Mouse (Mus musculus) megakaryocyte, embryonic 14.5 days (primary cell): ENCODE results near the gene Gnas.

Source experiments
- FLI1 ChIP-seq: IDR thresholded peaks from 2 replicates; pipeline ENCODE4 v1.6.1; 2012; ENCODE audit warnings: low read length, inconsistent platforms, mixed read lengths
- GATA1 ChIP-seq: IDR thresholded peaks from 3 replicates; pipeline ENCODE4 v1.6.1; 2012; ENCODE audit warnings: mixed read lengths, low read length, inconsistent platforms, borderline replicate concordance

DNA sequence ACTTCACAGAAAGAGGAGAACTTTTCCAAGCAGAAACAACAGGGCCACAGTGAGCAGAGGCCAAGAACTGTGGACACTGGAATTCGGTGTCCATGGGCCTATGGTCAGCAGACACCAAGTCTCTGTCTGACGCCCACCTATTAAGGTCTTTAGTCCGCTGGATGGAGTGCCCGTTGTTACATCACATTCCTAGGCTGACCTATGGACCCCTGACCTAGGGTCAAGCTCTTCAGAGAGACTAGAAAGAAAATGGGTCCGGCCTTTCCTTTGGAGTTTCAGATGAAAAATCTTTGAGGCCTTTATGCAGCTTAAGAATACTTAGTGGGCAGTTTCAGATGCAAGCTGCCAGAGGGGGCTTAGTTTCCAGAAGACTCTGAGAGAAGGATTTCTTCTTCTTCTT, 21.5 kb downstream of the Gnas start:
- no peak for TF ChIP-seq GATA1
- no peak for TF ChIP-seq FLI1
